Mouse (Mus musculus) liver, embryonic 11.5 days (tissue): ENCODE data around the gene Olfr875. TPM values are rescaled to one million over a fixed set of nuclear protein-coding genes. Genes with fewer than 3 reads are reported as not detected.

Experiments
- polyA plus RNA-seq: library from polyadenylated mRNA; unstranded; fragments of >200 nt; fragmentation: Nextera tagmentation; extraction: Ambion mirVana; gene quantifications from 2 replicates; pipeline ENCODE4 v1.2.1, GENCODE M21; 2014

Olfr875 gene
- polyA plus RNA-seq, 1 experiment from 2014 or later: not detected

Other genes starting within 250 kb of the Olfr875 start
- 34.9 and 36.6 TPM in 2 replicates for gene Esam, start 243.8 kb upstream of the Olfr875 start, polyA plus RNA-seq
- 0.66 and 1.5 TPM in 2 replicates for gene Vsig2, start 232.6 kb upstream of the Olfr875 start, polyA plus RNA-seq
- gene Nrgn, start 219.0 kb upstream of the Olfr875 start, polyA plus RNA-seq: 20.8 and 23.6 TPM in 2 replicates
- 8.0 and 8.6 TPM in 2 replicates for gene Siae, start 216.2 kb upstream of the Olfr875 start, polyA plus RNA-seq
- gene Spa17, start 158.1 kb upstream of the Olfr875 start, polyA plus RNA-seq: 3.9 and 4.9 TPM in 2 replicates
- 127 and 128 TPM in 2 replicates for gene Tbrg1, start 114.5 kb upstream of the Olfr875 start, polyA plus RNA-seq
- gene Panx3, start 102.6 kb upstream of the Olfr875 start, polyA plus RNA-seq: not detected in 2 replicates
- gene Olfr160, start 55.6 kb upstream of the Olfr875 start, polyA plus RNA-seq: not detected in 2 replicates
- not detected in 2 replicates for gene Olfr874, start 26.8 kb upstream of the Olfr875 start, polyA plus RNA-seq
- not detected in 2 replicates for gene Olfr876, start 31.2 kb downstream of the Olfr875 start, polyA plus RNA-seq
- gene Olfr877, start 82.4 kb downstream of the Olfr875 start, polyA plus RNA-seq: not detected in 2 replicates
- gene Olfr145, start 124.9 kb downstream of the Olfr875 start, polyA plus RNA-seq: not detected in 2 replicates
- gene Olfr878, start 146.0 kb downstream of the Olfr875 start, polyA plus RNA-seq: not detected in 2 replicates
- not detected in 2 replicates for gene Olfr881, start 220.0 kb downstream of the Olfr875 start, polyA plus RNA-seq